Mouse (Mus musculus): Measurements from ENCODE around the gene Gucd1. TPM values are rescaled to one million over a fixed set of nuclear protein-coding genes. Genes with fewer than 3 reads are reported as not detected.

The Gucd1 gene
- polyA plus RNA-seq, 1 experiment from 2014 or later, result 23.6 TPM

DNA sequence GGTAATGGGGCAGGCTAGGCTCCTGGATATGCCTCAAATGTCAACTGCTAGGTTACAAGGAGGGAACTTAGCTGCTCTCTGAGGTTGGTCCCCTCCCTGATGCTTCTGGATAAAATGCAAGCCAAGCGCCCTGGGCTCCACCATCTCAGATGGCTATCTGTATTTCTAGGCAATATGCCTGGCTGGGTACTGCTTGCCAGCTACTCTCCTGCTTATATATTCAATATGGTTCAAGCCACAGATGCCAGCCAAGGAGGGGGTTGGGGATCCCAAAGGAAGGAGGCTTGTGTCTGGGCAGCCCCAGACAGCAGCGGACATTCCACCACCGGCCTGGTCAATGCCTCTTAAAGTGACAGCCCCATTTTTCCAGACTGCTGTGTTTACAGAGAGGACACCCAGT lies 40.7 kb upstream of the Gucd1 start:
- ATAC-seq (ENCODE audit: borderline replicate concordance, extremely low read depth, low FRiP score, low TSS enrichment), result no peak
- Histone ChIP-seq H3K4me3 (no peak overlapping the region), H3K27me3 (peaks cover 30% of the 10 kb centered on the region), H3K9me3 (no peaks in the 10 kb centered on the region), H3K36me3 (no peaks in the 10 kb centered on the region), H3K4me2 (no peak overlapping the region), H3K4me1 (peaks cover 28% of the 10 kb centered on the region), H3K9ac (no peak overlapping the region), H3K27ac (no peak overlapping the region)
- 37% methylated on average over 3 of the region's 3 CpGs for WGBS

GRCm38 (mm10) chr10:75556026-75556425 lies 38.3 kb upstream of the Gucd1 start:
- Histone ChIP-seq H3K9me3 (no peaks in the 10 kb centered on the region), H3K36me3 (no peaks in the 10 kb centered on the region), H3K9ac (no peak overlapping the region), H3K4me1 (peaks cover 43% of the 10 kb centered on the region), H3K27ac (peak overlapping the region; percentile 63), H3K4me2 (0 out of 2 replicates have a peak overlapping the region, but pooled peaks have one; percentile 4), H3K27me3 (peaks cover 22% of the 10 kb centered on the region), H3K4me3 (no peak overlapping the region)
- ATAC-seq (ENCODE audit: borderline replicate concordance, extremely low read depth, low FRiP score, low TSS enrichment), result 0 out of 2 replicates have a peak, but pooled peaks have one; percentile 15
- 38% methylated on average over 9 of the region's 9 CpGs for WGBS

GRCm38 (mm10) chr10:75555557-75555956 lies 37.8 kb upstream of the Gucd1 start:
- peaks cover 17% of the 10 kb centered on the region for H3K27me3 ChIP-seq
- no peak overlapping the region for H3K4me3 ChIP-seq
- H3K27ac ChIP-seq, result 0 out of 2 replicates have a peak overlapping the region, but pooled peaks have one; percentile 21
- no peaks in the 10 kb centered on the region for H3K9me3 ChIP-seq
- H3K36me3 ChIP-seq, result no peaks in the 10 kb centered on the region
- H3K4me2 ChIP-seq, result no peak overlapping the region
- no peak overlapping the region for H3K9ac ChIP-seq
- WGBS, result 59% methylated on average over 6 of the region's 6 CpGs
- no peak for ATAC-seq (ENCODE audit: borderline replicate concordance, extremely low read depth, low FRiP score, low TSS enrichment)
- H3K4me1 ChIP-seq, result peaks cover 46% of the 10 kb centered on the region

DNA sequence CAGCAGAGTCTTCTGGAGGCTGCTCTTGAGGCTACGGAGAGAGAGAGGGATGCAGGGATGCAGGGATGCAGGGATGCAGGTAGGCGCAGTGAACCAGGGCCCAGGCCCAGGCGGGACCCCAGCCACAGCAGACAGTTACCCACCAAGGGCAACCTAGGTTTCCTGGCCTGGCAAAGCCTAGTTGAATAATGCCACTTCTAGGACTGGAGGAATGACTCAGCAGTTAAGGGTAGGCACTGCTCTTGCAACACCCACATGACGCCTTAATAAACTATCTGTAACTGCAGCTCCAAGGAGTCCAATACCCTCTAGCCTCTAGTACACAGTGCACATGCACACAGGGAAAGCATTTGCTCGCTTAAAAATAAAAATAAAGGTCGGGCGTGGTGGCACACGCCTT lies 36.3 kb upstream of the Gucd1 start:
- H3K4me1 ChIP-seq, result peaks cover 32% of the 10 kb centered on the region
- peaks cover 3% of the 10 kb centered on the region; the same call in 1 of the 2 replicates for H3K27me3 ChIP-seq
- H3K36me3 ChIP-seq, result no peaks in the 10 kb centered on the region
- no peaks in the 10 kb centered on the region for H3K9me3 ChIP-seq
- no peak for ATAC-seq (ENCODE audit: borderline replicate concordance, extremely low read depth, low FRiP score, low TSS enrichment)
- H3K4me3 ChIP-seq, result no peak overlapping the region
- no peak overlapping the region for H3K4me2 ChIP-seq
- H3K27ac ChIP-seq, result no peak overlapping the region
- H3K9ac ChIP-seq, result no peak overlapping the region
- WGBS, result 90% methylated on average over 8 of the region's 8 CpGs

DNA sequence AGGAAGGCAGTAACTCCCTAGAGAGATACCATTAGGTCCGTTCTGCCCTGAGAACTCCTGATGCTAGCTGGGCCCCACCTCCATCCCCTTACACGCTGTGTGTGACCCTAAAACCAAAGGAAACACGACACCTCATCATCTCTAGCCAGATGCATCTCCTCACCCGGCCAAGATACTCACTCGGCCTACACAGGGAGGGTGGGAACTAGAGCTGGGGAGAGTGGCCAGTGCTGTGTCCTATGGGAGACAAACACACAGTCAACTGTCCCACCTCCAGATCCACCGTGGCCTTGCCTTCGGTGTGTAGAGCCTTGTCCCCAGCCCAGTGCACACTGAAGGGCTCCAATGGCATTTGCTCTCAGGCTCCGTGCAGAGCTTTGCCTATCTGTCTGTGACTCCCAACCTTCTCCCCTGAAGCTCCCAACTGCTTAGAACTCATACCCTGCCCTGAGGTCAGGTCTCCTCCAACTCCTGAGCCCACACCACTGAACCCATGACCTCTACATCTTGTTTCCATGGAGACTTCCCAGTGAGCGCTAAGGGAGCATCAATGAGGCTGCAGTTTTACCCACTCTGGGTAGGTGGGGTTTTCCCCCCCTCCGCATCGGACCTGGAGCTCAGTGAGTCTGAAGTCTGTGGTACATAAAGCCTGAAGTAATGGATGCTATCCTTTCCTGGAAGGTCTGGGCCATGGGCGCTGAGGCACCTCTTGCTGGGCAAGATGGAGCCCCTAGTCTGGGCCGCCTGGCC lies 35.1 kb upstream of the Gucd1 start:
- Histone ChIP-seq H3K36me3 (no peaks in the 10 kb centered on the region), H3K27me3 (no peaks in the 10 kb centered on the region), H3K27ac (no peak overlapping the region), H3K4me2 (no peak overlapping the region), H3K4me1 (peaks cover 31% of the 10 kb centered on the region), H3K4me3 (no peak overlapping the region), H3K9ac (no peak overlapping the region), H3K9me3 (no peaks in the 10 kb centered on the region)
- ATAC-seq (ENCODE audit: borderline replicate concordance, extremely low read depth, low FRiP score, low TSS enrichment), result no peak
- 63% methylated on average over 13 of the region's 13 CpGs for WGBS

DNA sequence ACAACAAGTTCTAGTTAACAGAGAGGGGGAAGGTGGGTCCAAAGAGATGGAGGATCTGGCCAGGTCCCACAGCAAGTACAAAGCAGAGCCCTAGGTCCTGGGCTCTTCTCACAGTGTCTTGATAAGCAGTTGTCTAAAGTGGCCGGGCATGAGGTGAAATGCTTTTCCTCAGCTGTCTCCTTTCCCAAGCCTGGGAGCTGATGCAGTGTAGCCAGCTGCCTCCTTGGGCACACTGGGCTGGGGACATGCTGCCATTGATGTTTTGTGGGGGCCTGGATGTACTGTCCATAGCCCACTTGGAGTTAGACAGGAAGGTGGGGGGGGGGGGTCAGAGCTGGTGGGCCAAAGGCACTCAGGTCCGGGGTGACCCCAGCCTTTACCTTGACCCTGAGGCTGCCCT lies 34.3 kb upstream of the Gucd1 start:
- no peak overlapping the region for H3K4me3 ChIP-seq
- peaks cover 31% of the 10 kb centered on the region for H3K4me1 ChIP-seq
- ATAC-seq (ENCODE audit: borderline replicate concordance, extremely low read depth, low FRiP score, low TSS enrichment), result no peak
- no peaks in the 10 kb centered on the region for H3K36me3 ChIP-seq
- H3K27me3 ChIP-seq, result no peaks in the 10 kb centered on the region
- no peak overlapping the region for H3K4me2 ChIP-seq
- no peak overlapping the region for H3K9ac ChIP-seq
- no peak overlapping the region for H3K27ac ChIP-seq
- no peaks in the 10 kb centered on the region for H3K9me3 ChIP-seq
- 66% methylated on average over 2 of the region's 2 CpGs for WGBS

GRCm38 (mm10) chr10:75551175-75551574 lies 33.4 kb upstream of the Gucd1 start:
- Histone ChIP-seq H3K4me3 (no peak overlapping the region), H3K9me3 (no peaks in the 10 kb centered on the region), H3K4me2 (peak overlapping the region; percentile 20), H3K4me1 (peaks cover 24% of the 10 kb centered on the region), H3K27ac (no peak overlapping the region), H3K27me3 (no peaks in the 10 kb centered on the region), H3K9ac (no peak overlapping the region), H3K36me3 (no peaks in the 10 kb centered on the region)
- ATAC-seq (ENCODE audit: borderline replicate concordance, extremely low read depth, low FRiP score, low TSS enrichment), result peak; percentile 31; the same call in 1 of the 2 replicates
- 16% methylated on average over 12 of the region's 12 CpGs for WGBS

DNA sequence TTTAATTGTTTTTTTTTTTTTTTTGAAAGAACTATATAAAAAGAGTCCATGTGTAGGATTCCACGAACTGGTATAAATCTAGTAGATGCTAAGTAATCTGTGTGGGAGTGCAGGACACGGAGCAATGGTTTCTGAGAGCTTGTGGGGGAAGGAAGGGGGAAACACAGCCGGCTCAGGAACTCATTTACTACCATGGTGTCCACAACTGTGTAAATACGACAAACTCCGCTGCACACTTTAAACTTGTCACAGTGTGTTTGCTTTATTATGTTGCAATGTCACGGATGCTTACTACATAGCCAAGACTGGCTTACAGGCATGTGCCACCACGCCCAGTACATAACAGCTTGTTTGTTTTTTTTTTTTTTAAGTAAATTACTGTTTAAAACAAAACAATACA lies 32.1 kb upstream of the Gucd1 start:
- Histone ChIP-seq H3K4me1 (peaks cover 19% of the 10 kb centered on the region; the same call in 1 of the 2 replicates), H3K4me2 (no peak overlapping the region), H3K27me3 (no peaks in the 10 kb centered on the region), H3K27ac (no peak overlapping the region), H3K4me3 (no peak overlapping the region), H3K9ac (no peak overlapping the region), H3K9me3 (no peaks in the 10 kb centered on the region), H3K36me3 (no peaks in the 10 kb centered on the region)
- no peak for ATAC-seq (ENCODE audit: borderline replicate concordance, extremely low read depth, low FRiP score, low TSS enrichment)
- WGBS, result 56% methylated on average over 7 of the region's 7 CpGs

DNA sequence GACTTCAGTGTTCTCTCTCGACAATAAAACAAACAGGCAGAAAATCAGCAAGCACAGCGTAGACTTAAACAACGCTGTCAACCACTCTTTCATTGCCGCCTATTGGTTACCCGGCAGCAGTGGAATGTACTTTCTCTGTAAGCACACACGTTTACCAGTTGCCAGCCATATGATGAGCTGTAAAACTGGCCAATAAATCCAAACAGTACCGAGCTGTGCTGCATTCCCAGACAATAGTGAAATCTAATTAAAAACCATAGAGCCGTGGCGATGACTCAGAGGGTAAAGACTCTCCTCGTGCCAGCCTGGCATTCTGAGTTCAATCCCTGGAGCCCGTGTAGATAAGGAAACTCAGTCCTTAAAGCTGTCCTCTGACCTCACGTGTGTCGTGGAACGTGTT lies 30.7 kb upstream of the Gucd1 start:
- H3K9me3 ChIP-seq, result no peaks in the 10 kb centered on the region
- ATAC-seq (ENCODE audit: borderline replicate concordance, extremely low read depth, low FRiP score, low TSS enrichment), result no peak
- H3K4me2 ChIP-seq, result no peak overlapping the region
- H3K9ac ChIP-seq, result no peak overlapping the region
- no peaks in the 10 kb centered on the region for H3K36me3 ChIP-seq
- no peak overlapping the region for H3K4me3 ChIP-seq
- 32% methylated on average over 14 of the region's 14 CpGs for WGBS
- H3K4me1 ChIP-seq, result peaks cover 19% of the 10 kb centered on the region; the same call in 1 of the 2 replicates
- H3K27ac ChIP-seq, result no peak overlapping the region
- H3K27me3 ChIP-seq, result no peaks in the 10 kb centered on the region

GRCm38 (mm10) chr10:75547901-75548300 lies 30.1 kb upstream of the Gucd1 start:
- Histone ChIP-seq H3K9me3 (no peaks in the 10 kb centered on the region), H3K4me2 (no peak overlapping the region), H3K36me3 (no peaks in the 10 kb centered on the region), H3K9ac (no peak overlapping the region), H3K4me3 (no peak overlapping the region), H3K27ac (no peak overlapping the region), H3K4me1 (peaks cover 17% of the 10 kb centered on the region; the same call in 1 of the 2 replicates), H3K27me3 (no peaks in the 10 kb centered on the region)
- 51% methylated on average over 7 of the region's 7 CpGs for WGBS
- no peak for ATAC-seq (ENCODE audit: borderline replicate concordance, extremely low read depth, low FRiP score, low TSS enrichment)

DNA sequence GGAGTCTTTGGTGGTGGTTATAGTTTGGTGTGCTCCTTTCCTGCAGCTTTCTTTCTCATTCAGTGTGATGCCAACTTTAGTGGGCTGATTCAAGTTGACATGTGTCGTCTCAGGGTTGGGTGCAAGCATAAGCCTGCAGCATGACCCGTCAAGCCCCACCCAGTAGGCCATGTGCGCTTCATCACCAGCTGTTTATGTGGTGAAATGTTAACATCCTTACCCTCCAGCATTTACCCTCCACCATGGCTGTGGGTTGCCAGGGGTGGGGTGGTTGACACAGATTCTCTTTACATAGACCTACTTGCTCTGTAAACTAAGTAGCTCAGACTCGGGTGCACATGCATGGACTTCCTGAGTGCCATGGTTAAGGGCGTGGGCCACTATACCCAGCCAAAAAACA lies 18.4 kb upstream of the Gucd1 start:
- Histone ChIP-seq H3K36me3 (peaks cover 46% of the 10 kb centered on the region), H3K9ac (no peak overlapping the region), H3K4me1 (no peaks in the 10 kb centered on the region), H3K9me3 (no peaks in the 10 kb centered on the region), H3K27me3 (no peaks in the 10 kb centered on the region), H3K4me2 (no peak overlapping the region), H3K4me3 (no peak overlapping the region), H3K27ac (no peak overlapping the region)
- 84% methylated on average over 5 of the region's 5 CpGs for WGBS
- no peak for ATAC-seq (ENCODE audit: borderline replicate concordance, extremely low read depth, low FRiP score, low TSS enrichment)

DNA sequence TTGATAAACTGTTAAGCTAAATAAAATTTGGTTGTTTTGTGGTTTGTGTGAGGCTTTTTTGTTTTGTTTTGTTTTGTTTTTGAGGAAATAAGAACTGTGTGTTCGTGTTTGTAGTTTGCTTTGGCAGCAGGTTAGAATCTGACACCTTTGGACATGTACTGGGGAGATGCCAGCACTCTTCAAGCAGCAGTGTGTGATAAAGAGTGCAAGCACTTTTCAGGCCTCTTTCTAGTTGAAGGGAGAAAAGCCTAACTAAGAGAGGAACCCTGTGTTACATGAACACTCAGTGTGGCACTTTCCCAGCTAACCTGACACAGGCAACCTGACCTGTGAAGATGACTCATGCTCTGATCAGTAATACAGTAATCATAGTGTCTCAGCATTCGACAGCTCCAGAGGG lies 17.7 kb upstream of the Gucd1 start:
- no peak overlapping the region for H3K27ac ChIP-seq
- H3K9me3 ChIP-seq, result no peaks in the 10 kb centered on the region
- H3K36me3 ChIP-seq, result peaks cover 46% of the 10 kb centered on the region
- H3K4me3 ChIP-seq, result no peak overlapping the region
- no peak overlapping the region for H3K4me2 ChIP-seq
- no peak for ATAC-seq (ENCODE audit: borderline replicate concordance, extremely low read depth, low FRiP score, low TSS enrichment)
- 69% methylated on average over 2 of the region's 2 CpGs for WGBS
- no peaks in the 10 kb centered on the region for H3K27me3 ChIP-seq
- no peak overlapping the region for H3K9ac ChIP-seq
- H3K4me1 ChIP-seq, result no peaks in the 10 kb centered on the region
